Mouse (Mus musculus) myocyte (in vitro differentiated cells): ENCODE data around the gene Rgcc.

Source experiments
- CEBPB ChIP-seq: IDR thresholded peaks from 2 replicates; pipeline ENCODE4 v1.6.1; 2011; ENCODE audit warnings: mild to moderate bottlenecking, moderate library complexity; ENCODE audit not compliant: poor library complexity, insufficient read depth, severe bottlenecking
- E2F4 ChIP-seq: IDR thresholded peaks from one replicate; pipeline ENCODE4 v1.6.1; 2011; ENCODE audit warnings: mild to moderate bottlenecking, control low read depth, moderate library complexity; ENCODE audit not compliant: insufficient read depth
- MYOD1 ChIP-seq, 3 experiments: IDR thresholded peaks; one replicate each; pipeline ENCODE4 v1.6.1; 2011; ENCODE audit warnings: control low read depth in 2 of 3, low read depth in 2 of 3, mild to moderate bottlenecking in 2 of 3, moderate library complexity in 1 of 3; ENCODE audit not compliant: insufficient read length in 2 of 3, control insufficient read depth in 1 of 3
- POLR2A ChIP-seq: IDR thresholded peaks from one replicate; pipeline ENCODE4 v1.6.1; 2011; ENCODE audit warnings: low read depth, mild to moderate bottlenecking, control low read depth, moderate library complexity; ENCODE audit not compliant: insufficient read length
- POLR2AphosphoS2 ChIP-seq: IDR thresholded peaks from one replicate; pipeline ENCODE4 v1.6.1; 2011; ENCODE audit warnings: low read depth, control low read depth; ENCODE audit not compliant: insufficient read length
- REST ChIP-seq: IDR thresholded peaks from one replicate; pipeline ENCODE4 v1.6.1; 2011; ENCODE audit warnings: mild to moderate bottlenecking, control low read depth, moderate library complexity; ENCODE audit not compliant: insufficient read depth, insufficient read length
- TCF12 ChIP-seq: IDR thresholded peaks from one replicate; pipeline ENCODE4 v1.6.1; 2011; ENCODE audit warnings: mild to moderate bottlenecking, control low read depth; ENCODE audit not compliant: poor library complexity, insufficient read depth, severe bottlenecking
- TCF3 ChIP-seq: IDR thresholded peaks from one replicate; pipeline ENCODE4 v1.6.1; 2011; ENCODE audit warnings: low read depth, control low read depth; ENCODE audit not compliant: insufficient read length
- USF1 ChIP-seq: IDR thresholded peaks from one replicate; pipeline ENCODE4 v1.6.1; 2011; ENCODE audit warnings: low read depth, mild to moderate bottlenecking, control low read depth, moderate library complexity

DNA sequence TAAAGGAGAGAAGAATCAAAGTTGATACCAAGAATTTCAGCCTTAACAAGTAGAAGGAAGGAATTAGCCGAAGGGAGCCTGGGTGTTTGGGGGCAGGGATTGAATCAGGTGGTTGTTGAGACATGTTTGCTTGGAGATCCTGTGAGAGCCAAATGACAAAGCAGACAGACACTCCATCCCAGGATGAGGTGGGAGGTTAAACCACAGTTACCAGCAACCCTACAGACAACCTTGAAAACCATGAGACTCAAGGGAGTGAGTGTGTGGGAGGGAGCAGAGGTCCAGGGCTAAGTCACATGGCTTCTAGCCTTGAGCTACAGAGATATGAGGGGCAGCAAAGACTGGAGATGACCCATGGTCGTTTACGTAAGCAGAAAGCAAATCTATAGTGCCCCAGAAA lies 38.1 kb downstream of the Rgcc start:
- TF ChIP-seq POLR2A (no peak), MYOD1 (IDR thresholded peaks at IDR 0.05; ENCODE audit: control insufficient read depth in 1 of 3, insufficient read length in 2 of 3, low read depth in 2 of 3) (no peak), TCF12 (no peak), TCF3 (no peak), CEBPB (no peak), POLR2AphosphoS2 (no peak), USF1 (peak; percentile 4), REST (no peak), E2F4 (no peak)
